Comparison of ENCODE assay signal across 10 mouse cellular contexts in the genomic region with DNA sequence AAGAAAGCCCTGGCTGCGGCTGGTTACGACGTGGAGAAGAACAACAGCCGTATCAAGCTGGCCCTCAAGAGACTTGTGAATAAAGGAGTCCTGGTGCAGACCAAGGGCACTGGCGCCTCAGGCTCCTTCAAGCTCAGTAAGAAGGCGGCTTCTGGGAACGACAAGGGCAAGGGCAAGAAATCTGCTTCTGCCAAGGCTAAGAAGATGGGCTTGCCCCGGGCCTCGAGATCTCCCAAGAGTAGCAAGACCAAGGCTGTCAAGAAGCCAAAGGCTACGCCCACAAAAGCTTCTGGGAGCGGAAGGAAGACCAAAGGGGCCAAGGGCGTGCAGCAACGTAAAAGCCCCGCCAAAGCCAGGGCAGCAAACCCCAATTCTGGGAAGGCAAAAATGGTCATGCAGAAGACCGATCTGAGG. TPM values are rescaled to one million over a fixed set of nuclear protein-coding genes. Genes with fewer than 3 reads are reported as not detected.
DNase-seq lines count a peak whose midpoint lies in the region; ATAC-seq and TF ChIP-seq lines count a peak whose summit lies in the region.
"Had no signal": no experiment of that assay in that cellular context is flagged by ENCODE, and none has a peak within 500 bp of the region (broad histone marks: within the 10 kb centered on the region; RNA-seq: fewer than 3 reads in every experiment).

No protein-coding gene starts in this region.

- H3K27ac ChIP-seq in kidney, postnatal 0 days, result peak overlapping the region; percentile 19; the same call in 1 of the 2 replicates
- peak overlapping the region; percentile 69; the same call in 1 of the 2 replicates for H3K27ac ChIP-seq in liver, embryonic 11.5 days (ENCODE audit: low read depth, low read length)

- 60% methylated on average over 15 of the region's 15 CpGs for WGBS in kidney, postnatal 0 days
- 43% methylated on average over 15 of the region's 15 CpGs for WGBS in liver, embryonic 11.5 days

- no peak for ATAC-seq in kidney, postnatal 0 days (replicated peaks; ENCODE audit: low FRiP score, low read depth)
- ATAC-seq in liver, embryonic 11.5 days (replicated peaks; ENCODE audit: low FRiP score), result no peak

- H3K27me3 ChIP-seq in kidney, postnatal 0 days (ENCODE audit: insufficient read depth, low read length), result no peaks in the 10 kb centered on the region
- no peaks in the 10 kb centered on the region for H3K27me3 ChIP-seq in liver, embryonic 11.5 days (replicated peaks; ENCODE audit: control insufficient read depth, insufficient read depth, low read length)

- H3K4me1 ChIP-seq in kidney, postnatal 0 days (replicated peaks; ENCODE audit: insufficient read depth, low read length), result no peaks in the 10 kb centered on the region
- peaks cover 15% of the 10 kb centered on the region for H3K4me1 ChIP-seq in liver, embryonic 11.5 days (replicated peaks; ENCODE audit: control insufficient read depth, insufficient read depth, low read length)

- no peak overlapping the region for H3K9ac ChIP-seq in kidney, postnatal 0 days (ENCODE audit: low read depth, low read length)
- peak overlapping the region; percentile 25; the same call in 1 of the 2 replicates for H3K9ac ChIP-seq in liver, embryonic 11.5 days (ENCODE audit: low read depth, low read length)

- H3K36me3 ChIP-seq in kidney, postnatal 0 days (ENCODE audit: insufficient read depth, low read length), result no peaks in the 10 kb centered on the region
- no peaks in the 10 kb centered on the region for H3K36me3 ChIP-seq in liver, embryonic 11.5 days (ENCODE audit: control insufficient read depth, insufficient read depth, low read length)

- H3K4me2 ChIP-seq in kidney, postnatal 0 days (ENCODE audit: low read length), result no peak overlapping the region
- H3K4me2 ChIP-seq in liver, embryonic 11.5 days, result peak overlapping the region; percentile 51

- TF ChIP-seq CTCF in kidney, postnatal 0 days (IDR thresholded peaks at IDR 0.05; ENCODE audit: low read depth), result no peak

- no peak overlapping the region for H3K4me3 ChIP-seq in kidney, postnatal 0 days (replicated peaks; ENCODE audit: low read depth, low read length)
- H3K4me3 ChIP-seq in liver, embryonic 11.5 days (ENCODE audit: low read depth, low read length), result no peak overlapping the region

- DNase-seq in adrenal gland, postnatal 14 days, result peak; percentile 41
- no peak for DNase-seq in adrenal gland, postnatal 25 days
- DNase-seq in kidney, postnatal 0 days (ENCODE audit: low spot score), result no peak
- DNase-seq in kidney, postnatal 14 days, result no peak
- peak; percentile 81 for DNase-seq in MEL-GATA-1-ER (ENCODE audit: extremely low read depth, low read depth)
- DNase-seq in liver, embryonic 11.5 days (ENCODE audit: low spot score), result peak; percentile 45
- DNase-seq in urinary bladder, postnatal 4 days (ENCODE audit: low spot score in 2 of 2), result no peak
- DNase-seq in cerebellum, adult 11 months, result no peak
- DNase-seq: kidney, adult 18-20 months; midbrain, embryonic 14.5 days had no signal

- no peaks in the 10 kb centered on the region for H3K9me3 ChIP-seq in kidney, postnatal 0 days (replicated peaks; ENCODE audit: low read length)
- H3K9me3 ChIP-seq in liver, embryonic 11.5 days (ENCODE audit: control insufficient read depth, low read length), result no peaks in the 10 kb centered on the region

RNA-seq across cellular contexts. Expression of a gene that starts 0.5 kb away (rescaled TPM):
- total RNA-seq in adrenal gland, postnatal 14 days (2021), result 0.37 and 0.83 TPM in 2 replicates
- total RNA-seq in adrenal gland, postnatal 25 days (2021), result not detected in 2 replicates
- polyA plus RNA-seq in kidney, postnatal 0 days (2015; fragmentation: Nextera tagmentation; extraction: Ambion mirVana), result not detected in 2 replicates
- polyA plus RNA-seq in liver, embryonic 11.5 days (2014; fragmentation: Nextera tagmentation; extraction: Ambion mirVana), result not detected in 2 replicates
- polyA plus RNA-seq: midbrain, embryonic 14.5 days had no signal

RNA-seq across cellular contexts. Expression of a gene that starts 2.2 kb away (rescaled TPM):
- 161 and 165 TPM in 2 replicates for total RNA-seq in adrenal gland, postnatal 14 days (2021)
- 97.6 and 116 TPM in 2 replicates for total RNA-seq in adrenal gland, postnatal 25 days (2021)
- polyA plus RNA-seq in kidney, postnatal 0 days (2015; fragmentation: Nextera tagmentation; extraction: Ambion mirVana), result 5.2 and 7.4 TPM in 2 replicates
- 5.1 and 5.2 TPM in 2 replicates for polyA plus RNA-seq in liver, embryonic 11.5 days (2014; fragmentation: Nextera tagmentation; extraction: Ambion mirVana)

RNA-seq across cellular contexts. Expression of a gene that starts 12.1 kb away (rescaled TPM):
- total RNA-seq in adrenal gland, postnatal 14 days (2021), result 84.6 and 133 TPM in 2 replicates
- total RNA-seq in adrenal gland, postnatal 25 days (2021), result 193 and 227 TPM in 2 replicates
- 132 and 139 TPM in 2 replicates for polyA plus RNA-seq in kidney, postnatal 0 days (2015; fragmentation: Nextera tagmentation; extraction: Ambion mirVana)
- 31.9 and 35.7 TPM in 2 replicates for polyA plus RNA-seq in liver, embryonic 11.5 days (2014; fragmentation: Nextera tagmentation; extraction: Ambion mirVana)

RNA-seq across cellular contexts. Expression of a gene that starts 12.3 kb away (rescaled TPM):
- total RNA-seq in adrenal gland, postnatal 14 days (2021), result 6.6 and 8.0 TPM in 2 replicates
- total RNA-seq in adrenal gland, postnatal 25 days (2021), result 3.5 and 4.3 TPM in 2 replicates
- 0.75 and 1.1 TPM in 2 replicates for polyA plus RNA-seq in kidney, postnatal 0 days (2015; fragmentation: Nextera tagmentation; extraction: Ambion mirVana)
- 0.79 and 1.5 TPM in 2 replicates for polyA plus RNA-seq in liver, embryonic 11.5 days (2014; fragmentation: Nextera tagmentation; extraction: Ambion mirVana)

RNA-seq across cellular contexts. Expression of a gene that starts 14.6 kb away (rescaled TPM):
- 29.0 and 39.1 TPM in 2 replicates for total RNA-seq in adrenal gland, postnatal 14 days (2021)
- total RNA-seq in adrenal gland, postnatal 25 days (2021), result 37.3 and 49.1 TPM in 2 replicates
- polyA plus RNA-seq in kidney, postnatal 0 days (2015; fragmentation: Nextera tagmentation; extraction: Ambion mirVana), result 16.8 and 18.0 TPM in 2 replicates
- 6.1 and 7.2 TPM in 2 replicates for polyA plus RNA-seq in liver, embryonic 11.5 days (2014; fragmentation: Nextera tagmentation; extraction: Ambion mirVana)

Comparison
In these comparisons a context has a peak if more than half of its experiments do, and no peak if none do; other contexts are left out.
1. DNase-seq: peak in adrenal gland, postnatal 14 days (single experiment), MEL-GATA-1-ER (single experiment) and liver, embryonic 11.5 days (single experiment); none in adrenal gland, postnatal 25 days (single experiment), kidney, postnatal 0 days (single experiment), kidney, postnatal 14 days (single experiment), urinary bladder, postnatal 4 days (0 of 2) and cerebellum, adult 11 months (single experiment).